Mouse (Mus musculus) ovary, postnatal 36 days (tissue): ENCODE results near the gene Scd3.

Experiments
- DNase-seq: peaks from one replicate; pipeline ENCODE4 v3.0.0; 2022; ENCODE audit warnings: low spot score, mixed read lengths

The Scd3 gene

DNA sequence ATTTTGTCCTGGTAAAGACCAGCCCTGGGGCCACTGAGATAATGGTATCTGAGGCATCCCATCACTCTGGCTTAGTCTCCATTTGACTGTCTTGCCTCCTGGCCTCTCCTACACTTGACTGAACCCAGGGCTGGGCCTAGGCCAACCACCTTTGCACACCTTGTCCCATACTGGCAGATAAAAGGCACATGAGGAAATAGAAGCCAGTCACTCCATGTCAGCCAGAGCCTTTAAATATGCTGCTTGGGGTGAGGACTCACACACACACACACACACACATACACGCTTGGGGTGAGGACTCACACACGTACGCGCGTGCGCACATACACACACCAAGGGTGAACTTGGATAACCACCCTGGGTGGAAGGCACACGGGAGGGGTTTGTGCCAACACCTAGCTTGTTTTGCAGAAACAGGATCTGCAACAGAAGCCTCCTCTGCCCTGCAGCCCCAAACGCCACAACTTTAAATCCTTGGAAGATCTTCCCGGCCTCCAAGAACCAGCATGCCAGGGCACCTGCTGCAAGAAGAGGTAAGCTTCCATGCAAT lies at the start of gene Scd3:
Gene Scd3, plus strand, starts transcription at position 255 of the 550 bp plus-strand sequence.
- DNase-seq = no peak

DNA sequence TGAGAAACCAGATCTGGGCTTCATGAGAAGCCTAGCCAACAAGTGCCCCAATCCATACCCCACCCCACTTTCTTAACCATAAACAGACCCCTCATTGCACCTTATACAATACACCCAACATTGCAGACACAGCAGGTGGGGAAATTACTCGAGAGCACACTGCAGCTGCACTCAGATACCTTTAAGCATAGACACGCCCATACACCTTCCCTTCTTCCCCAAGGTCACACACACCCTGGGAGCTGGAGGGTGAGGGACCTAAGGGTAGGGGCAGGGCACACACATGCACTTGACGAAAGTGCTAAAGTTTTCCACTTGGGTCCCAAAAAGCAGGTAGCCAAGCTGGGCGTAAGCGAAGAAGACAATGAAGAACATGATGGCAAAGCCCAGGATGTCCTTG lies 49.3 kb upstream of the Scd3 start:
- DNase-seq = no peak

DNA sequence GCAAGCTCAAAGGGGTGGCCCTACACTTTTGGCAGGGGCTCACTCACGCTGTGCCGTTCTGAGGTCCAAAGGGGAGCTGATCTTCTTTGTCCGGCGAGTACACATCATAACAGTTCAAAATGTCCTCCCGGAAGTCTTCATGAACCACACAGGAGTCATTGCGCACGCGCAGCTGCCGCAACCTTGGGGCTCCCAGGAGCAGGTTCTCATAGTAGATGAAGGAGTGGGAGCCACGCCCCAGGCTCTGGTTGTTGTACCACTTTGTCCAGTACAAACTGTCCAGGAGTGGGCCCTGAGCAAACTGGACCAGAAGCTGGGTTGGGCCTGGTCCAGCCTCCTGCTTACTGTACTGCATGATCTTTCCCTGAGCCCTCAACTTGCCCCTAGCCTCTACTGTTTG lies 46.1 kb upstream of the Scd3 start:
- no peak for DNase-seq

DNA sequence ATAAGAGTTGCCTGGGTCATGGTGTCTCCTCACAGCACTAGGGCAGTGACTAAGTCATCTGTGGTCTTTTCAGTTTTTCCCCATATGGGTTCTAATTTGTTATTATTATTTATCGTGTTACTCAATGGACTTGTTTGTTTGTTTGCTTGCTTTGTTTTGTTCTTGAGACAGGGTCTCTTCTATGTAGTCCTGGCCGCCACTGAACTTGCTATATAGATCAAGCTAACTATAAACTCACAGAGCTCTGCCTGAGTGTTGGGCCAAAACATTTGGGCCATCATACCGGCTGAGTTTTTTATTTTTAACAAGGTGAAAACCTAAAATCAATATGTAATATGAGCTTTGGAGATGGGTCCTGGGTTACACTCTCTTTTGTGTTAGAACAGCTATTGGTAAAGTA lies 43.7 kb upstream of the Scd3 start:
- DNase-seq = no peak

DNA sequence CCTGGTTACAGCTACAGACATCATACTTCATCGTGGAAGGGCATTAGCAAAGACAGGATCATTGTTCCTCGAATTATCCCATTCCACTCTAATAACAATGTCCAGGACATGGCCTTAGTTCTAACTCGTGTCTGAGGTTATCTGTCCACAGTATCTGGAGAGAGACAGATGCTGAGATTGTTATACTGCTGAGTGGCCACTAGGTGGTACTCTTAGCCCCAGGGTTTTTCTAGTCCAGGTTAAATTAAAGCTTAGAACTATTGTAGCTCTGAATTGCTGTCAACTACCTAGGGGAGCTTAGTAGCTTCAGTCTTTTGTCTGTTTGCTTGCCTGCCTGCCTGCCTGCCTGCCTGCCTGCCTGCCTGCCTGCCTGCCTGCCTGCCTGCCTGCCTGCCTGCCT lies 41.6 kb upstream of the Scd3 start:
- no peak for DNase-seq

DNA sequence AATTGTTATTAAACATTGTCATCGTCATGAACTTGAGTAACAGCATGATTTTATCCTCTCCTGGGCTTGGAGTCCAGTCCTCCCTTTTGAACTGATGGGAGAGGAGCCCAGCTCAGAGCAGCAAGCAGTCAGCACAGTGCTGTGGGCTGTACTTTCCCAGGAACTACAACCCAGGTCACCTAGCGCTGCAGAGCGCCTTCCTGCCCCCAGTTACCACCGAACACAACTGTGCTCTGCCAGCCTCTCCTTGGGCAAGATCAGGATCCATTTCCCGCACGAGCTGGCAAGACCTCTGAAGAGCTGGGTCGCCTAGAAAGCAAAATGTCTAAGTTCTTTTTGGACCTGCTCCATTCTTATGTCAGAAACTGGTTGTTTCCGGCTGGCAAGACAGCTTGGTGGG lies 28.2 kb upstream of the Scd3 start:
- DNase-seq = no peak

DNA sequence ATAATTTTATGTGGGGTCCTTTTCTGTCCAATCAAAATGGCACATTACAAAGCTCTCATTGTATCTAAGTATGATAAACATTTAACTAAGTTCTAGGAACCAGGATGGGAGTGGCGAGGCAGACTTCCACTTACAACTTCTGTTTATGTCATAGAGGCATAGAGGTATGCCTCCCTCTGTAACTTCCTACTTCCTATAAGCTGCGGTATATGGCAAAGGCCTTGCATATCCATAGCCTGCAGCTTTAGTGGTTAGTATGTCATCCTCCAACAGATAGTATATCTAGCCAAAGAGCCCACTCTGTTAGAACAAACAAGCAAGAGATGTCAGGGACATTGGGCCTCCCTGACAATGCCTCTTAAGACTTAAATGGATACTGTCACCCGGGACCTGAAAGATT lies 26.3 kb upstream of the Scd3 start:
- DNase-seq = no peak

DNA sequence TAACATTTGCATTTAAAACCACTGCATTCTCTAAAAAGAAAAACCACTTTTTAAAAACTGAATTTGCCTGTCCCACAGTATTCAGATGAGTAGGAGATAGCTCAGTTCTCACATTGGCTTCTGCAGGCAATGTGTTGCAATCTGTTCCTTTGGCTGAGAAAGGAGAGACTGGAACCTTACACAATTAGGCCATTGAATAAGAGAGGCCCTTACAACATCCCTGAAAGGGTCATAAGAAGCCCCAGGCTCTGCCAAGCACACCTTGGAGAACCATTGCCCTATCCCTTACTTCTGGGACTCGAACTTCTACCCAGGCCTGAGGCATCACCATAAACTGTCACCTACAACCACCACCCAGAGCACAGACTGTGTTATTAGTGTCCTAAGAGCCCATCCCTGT lies 22.6 kb upstream of the Scd3 start:
- no peak for DNase-seq

DNA sequence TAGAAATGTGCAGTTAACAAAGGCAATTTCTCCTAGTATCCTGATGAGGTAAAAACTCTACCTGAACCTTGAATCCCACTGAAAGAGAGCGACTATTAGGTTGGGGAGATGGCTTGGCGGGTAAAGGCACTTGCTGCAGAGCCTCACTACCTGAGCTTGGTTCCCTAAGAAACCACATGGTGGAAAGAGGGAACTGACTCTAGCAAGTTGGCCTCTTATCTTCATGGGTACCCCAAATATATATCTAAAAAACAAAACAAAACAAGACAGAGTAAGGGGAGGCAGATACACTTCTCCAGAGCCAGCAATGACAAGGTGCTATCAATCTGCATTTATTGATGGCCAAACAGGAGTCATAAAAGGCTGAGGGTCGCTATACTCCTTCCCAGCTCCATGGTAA lies 19.1 kb upstream of the Scd3 start:
- no peak for DNase-seq

DNA sequence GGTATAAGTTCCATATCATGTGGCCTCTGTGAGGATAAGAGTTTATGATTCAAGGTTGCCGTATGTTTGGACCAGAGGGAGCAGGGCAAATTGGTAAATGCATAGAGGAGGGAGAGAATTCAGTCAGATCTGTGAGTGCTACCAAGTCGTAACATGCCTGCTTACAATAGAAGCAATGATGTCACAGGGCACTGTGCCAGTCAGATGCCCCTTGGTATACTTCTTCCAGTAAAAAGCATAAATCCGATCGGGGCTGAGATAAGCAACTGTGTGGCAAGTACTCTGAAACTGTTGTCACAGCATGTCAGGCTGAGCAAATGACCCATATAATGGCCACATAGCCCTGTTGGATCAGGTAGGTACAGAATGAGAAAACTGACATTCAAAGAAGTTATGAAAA lies 14.0 kb upstream of the Scd3 start:
- DNase-seq = no peak

DNA sequence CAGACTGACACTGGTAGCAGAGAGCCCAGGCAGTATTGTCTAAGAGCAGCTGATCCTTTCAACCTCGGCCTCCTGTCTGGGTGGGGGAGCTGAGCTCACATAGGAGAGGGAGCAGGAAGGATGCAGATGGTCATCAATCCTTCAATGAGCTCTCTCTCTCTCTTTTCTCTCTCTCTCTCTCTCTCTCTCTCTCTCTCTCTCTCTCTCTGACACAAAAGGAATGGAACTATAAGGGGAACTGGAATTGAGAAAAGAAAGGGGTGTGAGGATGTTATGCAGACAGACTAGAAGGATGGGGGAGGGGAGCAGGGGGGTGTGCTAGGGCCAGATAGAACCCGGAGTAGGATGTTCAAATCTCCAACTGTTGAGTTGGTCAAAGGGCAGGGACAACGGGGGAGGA lies 10.7 kb upstream of the Scd3 start, which contains the start of gene Pkd2l1:
Gene Pkd2l1, minus strand, starts transcription at position 101 of the 400 bp plus-strand sequence.
- no peak for DNase-seq

DNA sequence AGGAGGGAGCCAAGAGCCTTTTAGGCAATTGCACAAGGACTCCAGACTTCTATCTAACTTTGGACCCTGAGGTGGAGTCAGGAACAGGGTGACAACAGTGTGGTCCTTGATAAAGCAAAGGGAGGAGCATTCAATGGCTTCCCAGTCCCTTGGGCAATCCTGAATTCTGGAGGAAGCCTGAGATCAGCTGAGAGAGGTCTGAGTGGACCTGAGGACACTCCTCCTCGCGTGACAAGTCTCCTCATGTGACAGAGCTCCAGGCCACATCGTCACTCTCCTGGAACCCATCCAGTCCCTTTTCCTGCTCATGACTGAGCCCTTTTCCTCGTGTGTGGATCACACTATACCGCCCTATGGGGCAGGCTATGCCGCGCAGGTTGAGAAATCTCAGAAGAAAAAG lies 9.2 kb upstream of the Scd3 start:
- DNase-seq = no peak

DNA sequence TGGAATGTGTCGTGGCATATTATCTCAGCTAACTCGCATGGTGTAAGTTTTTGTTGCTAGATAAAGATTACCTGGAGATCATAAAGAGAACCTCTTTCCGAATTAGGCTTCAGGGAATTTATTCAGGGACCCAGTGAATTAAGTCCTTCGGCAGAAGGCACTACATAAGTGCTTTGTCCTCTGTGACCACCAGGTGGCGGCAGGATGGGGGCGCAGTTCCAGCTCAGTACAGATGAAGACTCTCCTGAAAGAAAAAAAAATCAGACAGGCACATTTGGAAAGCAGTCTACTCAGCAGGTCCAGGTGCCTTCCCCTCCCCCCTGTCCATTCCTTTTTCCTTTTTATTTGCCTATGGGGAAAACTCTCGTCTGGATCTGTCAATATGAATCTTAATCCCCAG lies 7.9 kb upstream of the Scd3 start:
- peak; percentile 63 for DNase-seq

DNA sequence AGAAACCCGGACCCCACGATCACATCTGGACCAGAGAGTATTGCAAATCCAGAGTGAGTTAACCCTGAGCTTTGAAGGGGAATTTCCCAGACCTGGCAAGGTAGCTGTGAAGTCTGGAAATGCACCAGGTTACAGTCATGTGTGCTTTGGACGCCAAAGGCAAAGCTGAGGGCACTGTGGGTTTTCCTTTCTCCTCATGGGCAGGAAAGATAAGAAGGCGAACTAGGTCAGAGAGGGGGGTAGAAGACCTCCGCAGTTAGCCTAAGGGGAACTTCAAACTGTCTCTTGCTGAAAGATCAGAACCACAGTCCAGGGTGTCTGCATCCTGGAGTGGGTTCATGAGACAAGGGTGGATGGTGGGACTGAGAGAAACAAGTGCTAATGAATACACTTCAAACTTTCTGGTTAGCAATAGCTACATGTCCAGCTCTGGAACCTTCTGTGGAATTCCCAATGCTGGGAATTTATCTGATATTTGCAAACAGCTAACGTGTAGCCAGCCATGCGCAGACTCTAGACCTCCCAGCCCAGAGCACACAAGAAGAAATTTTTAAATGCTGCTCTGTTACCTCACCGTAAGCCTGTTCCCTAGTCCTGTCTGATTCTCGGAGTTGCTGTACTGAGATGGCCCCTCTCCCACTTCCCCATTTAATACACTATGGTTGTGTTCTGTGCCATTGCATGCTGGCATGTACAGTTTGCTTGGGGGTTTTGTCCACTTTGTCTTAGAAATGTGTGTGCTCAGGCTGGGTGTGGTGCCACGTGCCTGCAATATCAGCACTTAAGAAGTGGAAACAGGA lies 5.8 kb upstream of the Scd3 start:
- DNase-seq = no peak

DNA sequence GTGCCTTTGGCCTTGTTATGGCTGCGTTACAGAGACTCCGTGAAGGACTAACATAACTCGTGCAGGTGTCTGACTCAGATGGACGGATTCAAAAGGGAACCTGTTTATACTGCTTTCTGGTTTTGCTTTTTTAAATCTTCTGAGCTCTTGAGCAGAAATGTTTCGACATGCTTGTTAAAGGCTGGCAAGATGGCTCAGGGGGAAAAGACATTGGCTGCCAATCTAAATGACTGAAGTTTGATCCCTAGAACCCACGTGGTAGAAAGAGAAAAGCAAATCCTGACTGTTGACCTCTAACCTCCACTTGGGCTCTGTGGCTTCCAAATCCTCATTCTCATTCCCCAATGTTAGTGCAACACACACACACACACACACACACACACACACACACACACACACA lies 4.6 kb upstream of the Scd3 start:
- DNase-seq = no peak

DNA sequence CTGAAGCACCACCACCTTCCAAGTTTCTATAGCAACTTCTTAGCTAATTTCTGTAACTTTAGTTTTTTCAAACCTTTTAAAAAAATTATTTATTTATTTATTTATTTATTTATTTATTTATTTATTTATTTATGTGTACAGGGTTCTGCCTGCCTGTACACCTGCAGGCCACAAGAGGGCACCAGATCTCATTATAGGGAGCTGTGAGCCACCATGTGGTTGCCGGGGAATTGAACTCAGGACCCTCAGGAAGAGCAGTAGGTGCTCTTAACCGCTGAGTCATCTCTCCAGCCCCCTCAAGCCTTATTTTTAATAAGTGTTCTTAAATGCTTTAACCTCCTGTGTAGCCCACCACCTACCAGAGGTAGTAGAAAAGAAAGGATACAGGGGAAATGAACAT lies 4.1 kb upstream of the Scd3 start:
- no peak for DNase-seq

DNA sequence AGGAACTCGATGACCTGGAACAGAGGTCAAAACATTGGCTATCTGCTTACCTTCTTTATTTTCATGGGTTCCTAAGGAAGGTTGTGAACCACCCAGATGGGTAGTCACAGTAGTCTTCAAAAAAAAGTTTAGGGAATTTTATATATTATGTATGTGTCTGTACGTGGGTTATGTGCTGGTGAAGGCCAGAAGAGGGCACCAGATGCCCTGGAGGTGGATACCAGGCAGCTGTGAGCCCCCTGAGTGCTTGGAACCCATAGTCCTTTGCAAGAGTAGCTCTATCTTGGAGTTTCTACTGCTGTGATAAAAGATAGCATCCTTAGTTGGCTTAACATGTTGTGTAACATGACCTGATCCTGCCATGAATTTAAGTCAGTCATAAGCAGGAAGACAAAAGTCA lies 4.0 kb downstream of the Scd3 start:
- DNase-seq = no peak

DNA sequence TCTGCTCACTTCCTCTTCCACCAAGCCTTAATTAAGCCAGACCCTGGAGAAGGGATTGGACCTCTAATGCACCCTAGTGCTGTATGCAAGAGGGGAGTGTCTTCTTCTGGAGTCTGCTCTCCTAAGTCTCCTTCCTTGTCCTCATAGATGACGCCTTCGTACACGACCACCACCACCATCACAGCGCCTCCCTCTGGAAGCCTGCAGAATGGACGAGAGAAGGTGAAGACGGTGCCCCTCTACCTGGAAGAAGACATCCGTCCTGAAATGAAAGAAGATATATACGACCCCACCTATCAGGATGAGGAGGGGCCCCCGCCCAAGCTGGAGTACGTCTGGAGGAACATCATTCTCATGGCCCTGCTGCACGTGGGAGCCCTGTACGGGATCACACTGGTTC lies 12.2 kb downstream of the Scd3 start:
- no peak for DNase-seq

DNA sequence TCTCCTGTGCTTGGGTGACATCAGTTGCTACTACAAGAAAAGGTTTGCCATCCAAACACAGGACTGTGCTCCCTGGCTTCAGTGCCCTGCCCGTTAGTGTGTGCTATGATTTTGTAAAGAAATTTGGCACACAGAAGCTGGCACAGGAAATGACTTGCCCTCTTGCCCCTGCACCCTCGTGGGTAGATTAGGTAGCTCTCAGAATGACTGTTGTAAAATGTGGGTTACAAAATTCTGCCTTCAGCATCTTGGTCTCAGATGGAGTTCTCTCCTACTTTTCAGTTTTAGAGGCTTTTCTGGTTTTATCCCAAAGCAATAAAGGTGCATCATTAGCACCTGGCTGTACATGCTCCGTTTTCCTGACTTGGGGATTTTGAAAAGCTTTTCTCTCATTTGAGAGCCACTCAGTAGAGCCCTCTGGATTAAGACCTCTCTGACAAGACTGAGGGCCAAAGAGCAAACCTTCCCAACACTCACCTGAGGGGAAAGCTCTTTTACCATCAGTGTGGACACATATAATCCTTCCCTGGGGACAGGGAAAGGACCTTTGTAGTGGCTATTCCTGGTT lies 15.0 kb downstream of the Scd3 start:
- DNase-seq = no peak

DNA sequence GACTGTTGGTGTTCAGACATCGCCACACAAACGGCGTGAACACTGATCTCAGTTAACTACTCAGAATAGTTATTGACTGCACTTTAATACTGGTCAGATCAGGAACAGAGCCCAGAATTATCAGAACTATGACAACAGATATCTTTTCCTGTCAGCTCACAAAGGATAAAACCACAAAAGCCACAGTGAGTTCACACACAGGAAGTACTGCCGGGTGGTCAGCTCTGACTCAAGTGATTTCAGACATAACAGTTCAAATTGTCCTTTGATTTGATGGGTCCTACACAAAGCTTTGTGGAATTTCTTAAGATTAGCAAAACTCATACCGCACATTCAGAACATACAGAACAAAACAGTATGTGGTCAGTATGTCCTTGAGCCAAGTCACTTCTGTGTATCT lies 22.7 kb downstream of the Scd3 start:
- no peak for DNase-seq

DNA sequence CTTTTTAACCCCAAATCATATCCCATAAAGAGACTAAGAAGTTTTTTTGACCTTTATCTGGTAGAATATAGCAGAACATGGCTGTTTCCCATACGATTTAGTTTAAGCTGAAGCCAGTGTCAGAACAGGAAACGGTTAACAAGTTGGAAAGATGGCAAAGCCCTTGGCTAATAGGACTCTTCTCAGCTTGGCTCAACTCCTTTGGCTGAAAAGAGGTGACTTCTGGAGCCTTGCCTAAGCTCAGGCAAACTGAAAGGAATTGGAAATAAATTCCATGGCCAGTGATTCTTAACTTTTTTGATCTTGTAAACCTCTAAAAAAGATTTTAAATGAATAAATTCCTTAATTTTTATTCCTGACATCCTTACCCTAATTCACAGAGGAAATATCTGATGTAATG lies 26.7 kb downstream of the Scd3 start:
- no peak for DNase-seq

DNA sequence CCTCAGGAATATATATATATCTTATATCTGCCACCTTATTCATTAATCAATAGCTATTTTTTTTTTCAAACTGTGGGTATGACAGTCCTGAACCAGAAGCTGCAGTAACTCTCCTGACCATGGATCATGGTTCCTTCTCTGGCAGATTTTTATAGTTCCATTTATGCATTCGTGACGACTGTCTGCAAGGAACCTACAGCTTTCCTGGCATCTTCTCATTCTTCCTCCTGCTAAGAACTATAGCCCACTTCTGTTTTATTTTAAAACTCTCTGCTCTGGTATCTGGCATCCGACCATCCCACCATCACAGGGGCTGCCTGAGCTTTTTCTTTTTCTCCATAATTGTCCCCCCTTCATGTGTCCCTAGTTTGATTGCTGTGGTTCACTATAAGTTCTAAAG lies 27.1 kb downstream of the Scd3 start:
- DNase-seq = no peak

DNA sequence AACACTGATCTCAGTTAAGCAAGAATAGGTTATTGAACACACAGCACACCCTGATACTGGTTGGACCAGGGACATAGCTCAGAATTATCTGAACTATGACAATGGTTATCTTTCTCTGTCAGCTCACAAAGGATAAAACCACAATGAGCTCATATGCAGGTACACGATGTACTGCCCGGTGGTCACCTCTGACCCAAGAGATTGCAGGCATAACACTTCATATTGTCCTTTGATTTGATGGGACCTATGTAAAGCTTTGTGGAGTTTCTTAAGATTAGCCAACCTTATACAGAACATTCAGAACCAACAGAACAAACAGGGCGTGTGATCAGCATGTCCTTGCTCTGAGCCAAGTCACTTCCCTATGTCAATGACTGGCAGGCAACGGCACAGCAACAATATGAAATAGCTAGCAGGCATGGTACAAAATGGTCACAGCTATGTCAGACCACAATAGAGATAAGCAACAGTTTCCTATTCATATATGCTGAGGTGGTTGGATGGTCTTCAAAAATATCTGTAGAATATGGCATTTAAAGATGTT lies 28.6 kb downstream of the Scd3 start:
- DNase-seq = no peak
